Mouse (Mus musculus): ENCODE results near the gene Arfgap2.
A peak's percentile ranks its signal among the peaks of the same experiment; 100 is the strongest.

Gene Arfgap2

DNA sequence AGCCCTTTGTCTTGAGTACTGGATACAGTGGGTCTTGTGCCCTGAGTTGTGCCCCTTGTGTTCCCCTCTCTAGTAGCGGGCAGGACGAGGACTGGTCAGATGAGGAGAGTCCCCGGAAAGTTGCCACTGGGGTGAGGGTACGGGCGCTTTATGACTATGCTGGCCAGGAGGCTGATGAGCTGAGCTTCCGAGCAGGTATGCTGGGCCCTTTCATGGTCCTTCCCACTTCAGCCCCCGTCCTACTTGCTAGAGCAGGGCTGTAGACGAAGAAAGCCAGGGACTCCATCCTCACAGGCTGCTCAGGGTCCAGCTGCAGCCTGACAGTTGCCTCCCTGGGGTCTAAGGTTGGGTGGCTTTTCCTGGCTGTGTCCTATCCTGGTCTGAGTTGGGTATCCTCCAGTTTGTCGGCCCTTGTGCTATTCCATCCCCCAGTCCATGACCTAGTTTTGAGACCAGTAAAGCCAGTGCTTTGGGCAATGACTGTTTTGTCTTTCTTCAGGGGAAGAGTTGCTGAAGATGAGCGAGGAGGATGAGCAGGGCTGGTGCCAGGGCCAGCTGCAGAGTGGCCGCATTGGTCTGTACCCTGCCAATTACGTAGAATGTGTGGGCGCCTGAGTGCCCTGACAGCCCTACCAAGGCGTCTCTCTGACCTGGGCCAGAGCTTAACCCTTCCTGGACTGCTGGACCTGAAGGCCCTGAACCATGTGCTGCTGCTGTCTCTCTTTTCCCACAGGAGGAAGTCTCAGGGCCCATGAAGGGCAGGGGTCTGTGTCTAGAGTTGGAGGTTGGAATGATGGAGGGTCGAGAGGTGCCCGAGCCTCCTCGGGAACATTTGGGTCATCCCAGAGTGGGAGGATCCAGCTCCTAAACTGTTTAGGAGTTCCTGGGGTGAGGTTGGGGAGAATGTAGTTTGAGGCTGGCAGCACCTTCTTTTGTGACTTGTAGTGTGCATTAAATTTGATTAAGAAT is 798 bp upstream of the Arfgap2 start:
- no peak for DNase-seq

- DNase-seq = no peak
These were observed 3.3 kb downstream of the Arfgap2 start for GRCm38 (mm10) chr2:91268042-91268441.

DNA sequence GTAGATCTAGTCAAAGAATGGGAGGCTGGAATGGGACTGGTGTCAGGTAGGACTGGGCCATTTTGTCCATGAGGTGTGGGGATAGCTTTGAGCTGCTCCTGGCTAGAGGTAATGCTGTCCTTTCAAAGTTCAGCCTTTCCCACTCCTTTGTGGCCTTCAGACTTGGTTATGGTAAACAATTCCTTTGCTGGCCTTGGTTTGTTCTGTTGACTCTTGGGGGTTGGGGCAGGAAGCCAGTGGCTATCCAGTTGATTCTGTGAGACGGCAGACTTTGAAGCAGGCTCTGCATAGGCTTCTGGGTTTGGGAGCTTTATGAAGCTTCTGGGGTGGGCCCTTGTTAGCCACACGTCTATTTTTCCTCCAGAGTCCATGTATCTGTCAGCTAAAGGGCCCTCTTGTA is 3.9 kb downstream of the Arfgap2 start:
- DNase-seq = no peak

DNA sequence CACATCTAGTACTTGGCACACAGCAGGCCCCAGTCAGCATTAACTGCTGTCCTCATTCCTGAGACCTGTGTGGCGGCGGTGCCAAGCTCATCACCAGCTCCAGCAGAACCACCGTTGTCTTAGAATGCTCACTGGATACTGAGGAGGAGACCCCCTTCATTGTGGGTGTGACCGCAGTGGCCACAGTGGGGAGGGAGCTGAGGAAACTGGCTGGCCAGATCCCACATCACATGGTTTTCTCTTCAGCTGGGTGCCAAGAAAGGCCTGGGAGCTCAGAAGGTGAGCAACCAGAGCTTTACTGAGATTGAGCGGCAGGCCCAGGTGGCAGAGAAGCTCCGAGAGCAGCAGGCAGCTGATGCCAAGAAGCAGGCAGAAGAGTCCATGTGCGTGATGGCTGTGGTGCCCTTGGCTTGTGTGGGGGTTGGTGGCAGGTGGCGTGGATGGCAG is 4.9 kb downstream of the Arfgap2 start:
- DNase-seq = no peak

DNA sequence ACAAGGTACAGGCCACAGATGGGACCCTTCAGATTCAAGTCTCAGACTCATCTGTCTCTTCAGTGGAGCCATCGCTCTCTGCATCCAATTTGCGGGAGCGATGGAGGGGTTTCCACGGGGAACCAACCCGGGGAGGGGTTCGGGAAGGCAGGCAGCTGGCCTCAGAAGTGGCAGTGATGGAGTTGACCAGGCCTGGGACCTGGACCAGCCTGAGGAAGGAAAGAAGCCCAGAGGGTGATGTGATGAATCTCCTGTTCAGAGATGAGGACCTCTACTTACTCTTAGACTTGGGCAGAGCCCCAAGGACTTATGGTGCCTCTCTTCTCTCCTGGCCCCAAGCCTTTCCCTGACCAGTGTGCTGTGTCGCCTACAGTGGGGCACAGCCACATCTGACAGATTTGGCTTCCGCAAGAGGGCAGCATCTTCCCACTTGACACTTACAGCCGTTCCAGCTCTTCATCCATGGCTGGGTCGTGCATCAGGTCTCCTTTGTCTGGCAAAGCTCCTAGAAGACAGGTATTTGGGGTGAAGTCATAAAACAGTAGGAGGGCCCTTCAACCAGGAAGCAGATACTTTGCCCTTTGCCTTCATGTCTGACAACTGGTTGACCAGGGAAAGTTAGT is 14.1 kb downstream of the Arfgap2 start:
- DNase-seq = peak; percentile 83

GRCm38 (mm10) chr2:91279372-91279755 is 14.6 kb downstream of the Arfgap2 start:
- no peak for DNase-seq

DNA sequence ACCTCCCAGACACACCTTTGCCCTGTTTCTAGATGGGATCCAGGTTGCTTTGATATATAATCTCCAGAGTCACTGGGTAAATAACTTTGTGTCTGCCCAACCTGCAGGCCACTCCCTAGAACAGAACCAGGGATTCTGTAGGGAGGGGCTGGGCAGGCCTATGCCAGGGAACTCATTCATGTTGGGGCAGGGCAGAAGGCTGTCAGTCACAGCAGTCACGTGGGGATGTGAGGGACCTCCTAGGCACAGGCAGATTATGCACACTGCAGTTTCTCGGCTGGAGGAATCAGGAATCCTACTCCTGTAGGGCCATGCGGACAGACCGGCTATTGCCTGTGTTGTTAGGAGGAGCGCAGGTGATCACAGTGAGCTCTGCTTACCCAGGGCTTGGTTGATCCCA is 16.6 kb downstream of the Arfgap2 start:
- DNase-seq = no peak

DNA sequence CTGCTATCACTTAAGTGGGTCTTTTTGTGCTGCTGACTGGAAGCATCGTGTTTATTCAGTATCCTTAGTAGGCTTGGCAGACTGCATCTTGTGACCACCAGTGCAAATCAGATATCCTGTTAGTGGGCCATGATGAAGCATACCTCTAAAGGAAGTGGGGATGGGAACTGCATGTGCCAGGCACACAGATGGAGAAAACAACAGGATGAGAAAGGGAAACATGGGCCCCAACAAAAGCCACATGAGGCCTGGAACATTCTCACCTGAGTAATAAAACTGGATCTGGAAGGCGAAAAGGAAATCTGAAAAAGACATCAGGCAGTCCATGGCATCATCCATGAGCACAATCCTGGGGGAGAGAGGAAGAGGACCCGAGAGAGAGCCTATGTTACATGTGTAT is 19.2 kb downstream of the Arfgap2 start:
- DNase-seq = no peak

DNA sequence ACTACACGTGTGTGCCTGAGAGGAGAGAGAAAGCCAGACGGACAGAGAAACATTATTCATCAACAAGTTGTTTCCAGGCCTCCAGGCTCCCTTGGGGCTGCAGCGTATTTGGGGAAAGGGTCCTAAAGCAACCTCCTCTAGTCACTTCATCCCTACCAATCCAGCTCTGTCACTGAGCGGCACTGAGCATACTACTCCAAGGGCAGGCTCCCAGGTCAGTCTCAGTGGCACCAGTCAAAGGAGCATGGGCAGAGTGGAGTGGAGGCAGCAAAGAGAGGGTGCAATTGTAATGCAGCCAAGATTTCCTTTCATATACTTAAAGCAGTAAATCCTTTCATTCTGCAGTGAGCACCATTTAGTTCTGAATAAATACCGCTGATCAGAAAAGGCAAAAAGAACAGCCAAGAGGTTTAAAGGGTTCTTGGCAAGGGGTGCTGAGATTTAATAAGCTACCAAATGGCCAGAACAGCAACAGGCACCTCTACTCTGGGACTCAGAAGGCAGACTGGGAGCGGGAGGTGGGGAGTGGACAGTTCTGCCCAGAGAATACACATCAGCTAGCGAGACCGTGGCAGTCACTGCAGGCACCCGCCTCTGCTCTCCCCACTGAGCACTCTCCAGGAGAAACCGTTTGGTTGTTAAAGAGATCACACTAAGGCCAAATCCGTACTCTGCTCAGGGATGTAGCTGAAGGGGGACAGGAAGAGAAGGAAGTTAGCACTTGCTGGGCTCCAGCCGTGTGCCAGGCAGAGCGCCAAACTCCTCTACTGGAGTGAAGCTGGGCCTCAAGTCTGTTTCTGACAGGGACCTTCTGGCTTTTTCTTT is 19.8 kb downstream of the Arfgap2 start:
- no peak for DNase-seq

GRCm38 (mm10) chr2:91285885-91286505 is 21.2 kb downstream of the Arfgap2 start:
- DNase-seq = peak; percentile 86

GRCm38 (mm10) chr2:91287563-91287962 is 22.8 kb downstream of the Arfgap2 start:
- no peak for DNase-seq

DNA sequence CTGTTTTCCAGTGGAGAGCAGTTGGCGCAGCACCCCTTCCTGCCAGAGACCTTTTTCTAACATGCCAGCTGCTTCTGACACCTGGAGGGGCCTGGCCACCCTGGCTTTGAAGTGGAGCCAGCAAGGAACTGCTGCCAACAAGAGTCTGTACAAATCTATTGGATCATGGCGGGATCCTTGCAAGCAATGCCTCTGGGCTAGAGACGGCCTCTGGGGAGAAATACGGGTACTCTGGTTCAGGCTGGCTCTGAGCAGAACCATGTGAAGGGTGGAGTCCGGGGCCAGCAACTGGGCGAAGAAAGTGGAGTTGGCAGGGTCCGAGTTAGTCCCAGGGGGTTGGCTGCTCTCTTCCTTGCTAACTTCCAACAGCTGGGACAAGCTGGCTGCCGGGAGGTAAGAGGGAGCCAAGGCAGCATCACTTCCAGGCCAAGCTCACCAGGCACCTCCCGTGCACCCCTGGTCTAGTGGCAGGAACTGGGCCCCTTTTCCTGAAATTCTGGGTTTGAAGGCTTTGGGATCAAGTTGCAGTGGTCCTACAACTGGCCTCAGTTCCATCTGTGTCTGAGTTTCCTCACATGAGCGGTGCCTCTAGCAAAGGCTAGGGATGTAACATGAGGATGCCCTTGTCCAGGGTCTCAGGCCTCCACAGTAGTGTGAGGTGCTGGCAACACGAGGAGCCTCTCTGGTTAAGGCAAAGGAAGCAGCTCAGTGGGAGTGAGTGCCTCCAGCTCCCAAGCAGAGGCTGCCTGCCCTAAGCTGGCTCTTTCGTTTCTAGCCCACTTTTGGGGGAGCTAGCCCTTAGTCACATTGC is 26.6 kb downstream of the Arfgap2 start:
- no peak for DNase-seq

- no peak for DNase-seq
These were observed 29.5 kb downstream of the Arfgap2 start for GRCm38 (mm10) chr2:91294226-91294625.

DNA sequence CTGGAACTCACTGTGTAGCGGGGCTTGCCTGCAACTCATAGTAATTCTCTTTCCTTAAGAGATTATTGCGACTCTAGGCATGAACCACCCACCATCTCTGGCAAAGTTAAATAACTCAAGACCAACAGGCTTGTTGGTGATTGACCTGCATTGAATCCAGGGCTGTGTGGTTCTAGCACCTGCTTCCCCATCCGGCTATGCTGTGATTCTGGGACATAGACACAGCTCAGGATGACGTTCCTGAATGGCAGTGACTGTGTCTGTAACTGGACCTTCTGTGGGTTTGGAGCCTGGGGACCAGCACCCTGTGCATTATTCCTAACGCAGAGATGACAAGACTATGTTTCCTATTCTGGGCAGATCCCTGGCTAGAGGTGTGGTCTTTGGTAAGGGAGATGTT is 31.1 kb downstream of the Arfgap2 start:
- no peak for DNase-seq

DNA sequence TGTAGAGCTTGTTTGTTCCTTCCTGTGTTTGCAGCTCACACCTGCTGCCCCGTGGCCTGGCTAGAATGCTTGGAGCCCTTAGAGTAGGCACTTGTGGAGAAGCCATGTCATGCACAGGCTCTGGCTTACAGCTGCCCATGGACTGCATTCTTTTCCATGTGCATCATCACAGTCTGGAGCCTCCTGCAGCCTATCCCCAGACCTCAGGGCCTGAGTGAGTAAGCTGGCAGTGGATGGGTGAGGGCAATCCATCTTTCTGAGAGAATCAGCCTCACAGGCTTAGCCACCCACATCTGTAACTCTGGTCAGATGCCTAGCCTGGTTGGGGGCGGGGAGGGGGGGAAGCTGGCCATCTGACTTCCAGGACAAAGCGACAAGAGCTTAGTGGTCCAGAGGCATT is 34.4 kb downstream of the Arfgap2 start:
- no peak for DNase-seq

DNA sequence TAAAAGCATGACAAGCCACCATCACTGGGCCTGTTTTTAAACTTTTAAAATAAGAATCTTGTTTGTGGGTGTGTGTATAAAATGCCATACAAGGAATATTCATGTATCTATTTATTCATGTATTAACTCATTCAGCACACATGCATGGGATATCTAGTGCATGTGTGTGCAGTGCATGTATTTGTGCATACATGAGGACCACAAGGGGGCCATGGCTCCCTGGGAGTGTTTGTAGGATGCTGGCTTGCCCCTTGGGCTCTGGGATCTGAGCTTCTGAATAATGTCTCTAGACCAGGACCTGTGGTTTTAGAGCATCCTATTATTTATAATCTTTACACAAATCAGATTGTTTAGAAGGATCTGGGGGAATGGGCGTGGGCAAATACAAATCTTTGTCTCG is 36.0 kb downstream of the Arfgap2 start:
- DNase-seq = no peak

DNA sequence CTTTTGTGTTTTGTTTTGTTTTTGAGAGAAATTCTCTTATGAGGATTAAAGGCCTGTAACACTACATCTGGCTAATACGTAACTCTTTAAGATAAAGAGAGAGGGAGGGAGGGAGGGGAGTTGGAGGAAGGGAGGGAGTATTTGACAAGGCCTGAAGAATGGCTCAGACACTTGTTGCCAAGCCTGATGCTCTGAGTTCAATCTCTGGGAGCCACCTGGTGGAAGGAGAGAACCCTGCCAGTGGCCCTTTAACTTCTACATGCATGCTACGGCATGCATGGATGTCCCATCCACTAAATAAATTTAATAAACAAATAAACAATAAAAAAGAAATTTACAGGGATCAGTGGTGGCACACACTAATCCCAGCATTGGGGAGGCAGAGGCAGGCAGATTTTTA is 37.1 kb downstream of the Arfgap2 start:
- no peak for DNase-seq

DNA sequence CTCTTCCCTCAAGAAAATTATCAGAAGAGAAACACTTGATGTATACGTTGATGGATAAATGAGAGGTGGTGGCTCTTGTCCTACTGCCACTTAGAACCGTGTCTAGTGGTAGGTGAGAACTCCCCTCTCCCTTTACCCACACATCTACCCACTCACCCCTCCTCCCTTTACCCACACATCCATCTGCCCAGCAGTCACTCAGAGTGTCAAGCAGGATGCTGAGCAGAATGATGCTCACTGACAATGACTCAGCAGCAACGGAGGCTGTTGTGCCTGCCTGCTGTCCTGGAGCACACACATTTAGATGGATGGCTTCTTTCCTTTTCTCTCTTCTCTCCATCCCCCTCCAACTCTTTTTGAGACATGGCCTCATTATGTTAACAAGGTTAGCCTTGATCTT is 38.1 kb downstream of the Arfgap2 start:
- DNase-seq = no peak

DNA sequence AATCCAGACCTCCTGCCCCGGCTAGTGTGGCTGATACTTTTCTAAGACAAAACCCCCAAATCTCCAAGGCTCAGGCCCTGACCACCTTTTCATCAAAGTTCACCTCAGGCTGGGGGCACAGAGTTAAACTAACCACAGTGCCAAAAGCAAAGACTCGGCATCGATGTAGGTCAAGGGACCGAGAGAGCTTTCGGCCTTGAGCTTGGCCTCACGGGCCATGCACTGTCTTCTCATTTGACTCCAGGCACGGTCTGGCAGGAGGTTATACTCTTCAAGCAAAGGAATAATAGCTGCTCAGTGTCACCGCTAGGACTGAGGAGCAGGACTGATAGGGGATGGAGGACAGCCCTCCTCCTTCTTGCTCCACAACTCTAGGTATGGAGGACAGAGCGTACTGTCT is 41.2 kb downstream of the Arfgap2 start:
- DNase-seq = no peak

GRCm38 (mm10) chr2:91306589-91306988 is 41.8 kb downstream of the Arfgap2 start:
- no peak for DNase-seq

DNA sequence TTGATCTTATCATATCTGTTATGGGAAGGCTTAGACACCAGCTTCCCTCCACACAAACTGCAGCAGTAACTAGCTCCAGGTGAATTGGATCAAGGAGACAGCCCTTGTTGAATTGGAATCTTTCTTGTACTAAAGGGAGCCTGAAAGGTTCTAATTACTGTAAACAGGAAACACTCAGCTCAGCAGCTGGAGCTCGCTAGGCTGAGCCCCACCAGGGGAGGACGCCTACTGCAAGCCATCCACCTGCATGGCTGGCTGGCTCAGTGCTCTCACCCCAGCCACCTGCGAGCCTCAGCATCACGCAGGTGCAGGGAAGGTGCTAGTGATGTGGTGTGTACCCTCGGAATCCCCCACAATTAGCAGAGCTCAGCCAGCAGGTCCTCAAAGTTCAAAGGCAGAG is 43.9 kb downstream of the Arfgap2 start:
- peak; percentile 46 for DNase-seq

GRCm38 (mm10) chr2:91309546-91309945 is 44.8 kb downstream of the Arfgap2 start:
- DNase-seq = no peak

Data from embryo, embryonic 11 days (tissue).